33 mouse cellular contexts compared by ENCODE assay signal in the genomic region with DNA sequence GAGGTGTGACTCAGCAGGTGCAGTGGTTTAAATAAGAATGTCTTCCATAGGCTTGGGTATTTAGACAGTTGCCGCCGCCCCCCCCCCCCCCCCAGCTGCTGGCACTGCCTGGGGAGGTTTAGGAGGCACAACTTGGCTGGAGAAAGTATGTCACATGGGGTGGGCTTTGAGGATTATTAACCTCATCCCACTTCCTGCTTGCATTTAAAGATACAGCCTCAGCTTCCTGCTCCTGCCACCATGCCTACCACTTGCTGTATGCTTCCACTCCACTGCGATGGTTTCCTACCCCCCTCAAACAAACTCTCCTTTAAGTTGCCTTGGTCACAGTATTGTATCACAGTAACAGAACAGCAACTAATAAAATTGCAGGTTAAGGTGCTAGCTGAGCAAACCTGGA. TPM values are rescaled to one million over a fixed set of nuclear protein-coding genes. Genes with fewer than 3 reads are reported as not detected.
DNase-seq lines count a peak whose midpoint lies in the region; ATAC-seq and TF ChIP-seq lines count a peak whose summit lies in the region.
"Had no signal": no experiment of that assay in that cellular context is flagged by ENCODE, and none has a peak within 500 bp of the region (broad histone marks: within the 10 kb centered on the region; RNA-seq: fewer than 3 reads in every experiment).

No protein-coding gene starts in this region.

- no peak overlapping the region for H3K27ac ChIP-seq in heart, embryonic 16.5 days (ENCODE audit: low read length)
- H3K27ac ChIP-seq in heart, embryonic 12.5 days (ENCODE audit: poor library complexity, severe bottlenecking), result no peak overlapping the region
- H3K27ac ChIP-seq in cortical plate, adult 2 months (ENCODE audit: insufficient read depth, low read length), result peak overlapping the region; percentile 21; the same call in 1 of the 2 replicates
- peak overlapping the region; percentile 73 for H3K27ac ChIP-seq in limb, embryonic 15.5 days
- H3K27ac ChIP-seq in intestine, embryonic 16.5 days (ENCODE audit: low read length), result no peak overlapping the region
- H3K27ac ChIP-seq: embryonic facial prominence, embryonic 10.5 days; forebrain, embryonic 12.5 days; forebrain, embryonic 15.5 days; heart, adult 2 months; heart, embryonic 10.5 days; hindbrain, embryonic 14.5 days; hindbrain, postnatal 0 days had no signal

- no peak for TF ChIP-seq POLR2A in cortical plate, adult 2 months (IDR thresholded peaks at IDR 0.05; ENCODE audit: extremely low read depth, insufficient read depth, low read length)

- H3K9ac ChIP-seq in heart, embryonic 16.5 days (ENCODE audit: low read length), result no peak overlapping the region
- H3K9ac ChIP-seq in heart, embryonic 12.5 days, result no peak overlapping the region
- H3K9ac ChIP-seq in limb, embryonic 15.5 days, result no peak overlapping the region
- no peak overlapping the region for H3K9ac ChIP-seq in intestine, embryonic 16.5 days (ENCODE audit: low read depth, low read length)
- H3K9ac ChIP-seq: embryonic facial prominence, embryonic 13.5 days; forebrain, embryonic 12.5 days; forebrain, embryonic 15.5 days; hindbrain, embryonic 14.5 days had no signal

- no peaks in the 10 kb centered on the region for H3K27me3 ChIP-seq in heart, embryonic 16.5 days (ENCODE audit: control insufficient read depth, insufficient read depth, low read length)
- no peaks in the 10 kb centered on the region for H3K27me3 ChIP-seq in heart, embryonic 12.5 days (replicated peaks)
- peaks cover 1% of the 10 kb centered on the region for H3K27me3 ChIP-seq in megakaryocyte, embryonic 14.5 days (replicated peaks)
- H3K27me3 ChIP-seq in limb, embryonic 15.5 days, result no peaks in the 10 kb centered on the region
- H3K27me3 ChIP-seq in intestine, embryonic 16.5 days (replicated peaks; ENCODE audit: control insufficient read depth, insufficient read depth, low read length), result no peaks in the 10 kb centered on the region
- H3K27me3 ChIP-seq: CH12.LX; embryonic facial prominence, embryonic 13.5 days; forebrain, embryonic 12.5 days; forebrain, embryonic 15.5 days; Patski had no signal

- DNase-seq in lung, postnatal 4 days, result no peak
- DNase-seq: adrenal gland, adult 2 months; adrenal gland, postnatal 14 days; B cell, adult 2 months; cerebellum, adult 11 months; cerebellum, adult 8-10 months; cerebellum, postnatal 10 days; cerebellum, postnatal 36 days; gastrocnemius, postnatal 25 days; heart, adult 2 months; heart, postnatal 10 days; heart, postnatal 36 days had no signal

- H3K4me2 ChIP-seq in heart, embryonic 16.5 days (ENCODE audit: low read depth, low read length), result no peak overlapping the region
- no peak overlapping the region for H3K4me2 ChIP-seq in heart, embryonic 12.5 days
- no peak overlapping the region for H3K4me2 ChIP-seq in limb, embryonic 15.5 days
- no peak overlapping the region for H3K4me2 ChIP-seq in intestine, embryonic 16.5 days (ENCODE audit: low read depth, low read length)
- H3K4me2 ChIP-seq: embryonic facial prominence, embryonic 13.5 days; forebrain, embryonic 12.5 days; forebrain, embryonic 15.5 days; hindbrain, embryonic 14.5 days had no signal

- no peak for TF ChIP-seq CTCF in cortical plate, adult 2 months (IDR thresholded peaks at IDR 0.05; ENCODE audit: extremely low read depth, insufficient read depth, low read length)

- ATAC-seq in heart, embryonic 16.5 days (replicated peaks; ENCODE audit: extremely low read depth, insufficient read depth, low FRiP score), result peak; percentile 49
- ATAC-seq in heart, embryonic 12.5 days (ENCODE audit: insufficient number of reproducible peaks, low FRiP score), result no peak
- ATAC-seq in megakaryocyte, adult 5-6 weeks (ENCODE audit: poor library complexity, severe bottlenecking), result no peak
- ATAC-seq in limb, embryonic 15.5 days (ENCODE audit: insufficient number of reproducible peaks, low FRiP score, low TSS enrichment, low read depth), result no peak
- ATAC-seq in intestine, embryonic 16.5 days, result no peak
- ATAC-seq: forebrain, embryonic 15.5 days; hindbrain, postnatal 0 days; inflammation-experienced regulatory T-cells, adult 6 months; Patski had no signal

- H3K36me3 ChIP-seq in heart, embryonic 16.5 days (ENCODE audit: control insufficient read depth, insufficient read depth), result peaks cover 24% of the 10 kb centered on the region
- H3K36me3 ChIP-seq in heart, embryonic 12.5 days, result peaks cover 36% of the 10 kb centered on the region
- peaks cover 37% of the 10 kb centered on the region for H3K36me3 ChIP-seq in megakaryocyte, embryonic 14.5 days (replicated peaks; ENCODE audit: low read length)
- H3K36me3 ChIP-seq in limb, embryonic 15.5 days, result peaks cover 32% of the 10 kb centered on the region
- H3K36me3 ChIP-seq in intestine, embryonic 16.5 days (ENCODE audit: control insufficient read depth, insufficient read depth, low read length), result peaks cover 10% of the 10 kb centered on the region; the same call in 1 of the 2 replicates

- H3K4me3 ChIP-seq in heart, embryonic 16.5 days (ENCODE audit: low read length), result no peak overlapping the region
- H3K4me3 ChIP-seq in heart, embryonic 12.5 days, result no peak overlapping the region
- H3K4me3 ChIP-seq in megakaryocyte, embryonic 14.5 days (replicated peaks), result peak overlapping the region; percentile 46
- H3K4me3 ChIP-seq in cortical plate, adult 2 months (ENCODE audit: insufficient read depth, low read length), result no peak overlapping the region
- H3K4me3 ChIP-seq in limb, embryonic 15.5 days, result no peak overlapping the region
- H3K4me3 ChIP-seq in intestine, embryonic 16.5 days (ENCODE audit: low read length), result no peak overlapping the region
- H3K4me3 ChIP-seq: embryonic facial prominence, embryonic 10.5 days; embryonic facial prominence, embryonic 13.5 days; erythroblast, embryonic 14.5 days; forebrain, embryonic 12.5 days; forebrain, embryonic 15.5 days; heart, adult 2 months; heart, embryonic 10.5 days had no signal

- H3K9me3 ChIP-seq in heart, embryonic 16.5 days (replicated peaks; ENCODE audit: control insufficient read depth, low read length), result no peaks in the 10 kb centered on the region
- no peaks in the 10 kb centered on the region for H3K9me3 ChIP-seq in heart, embryonic 12.5 days (replicated peaks)
- peaks cover 3% of the 10 kb centered on the region; the same call in 1 of the 2 replicates for H3K9me3 ChIP-seq in megakaryocyte, embryonic 14.5 days
- no peaks in the 10 kb centered on the region for H3K9me3 ChIP-seq in limb, embryonic 15.5 days
- H3K9me3 ChIP-seq in intestine, embryonic 16.5 days (ENCODE audit: control insufficient read depth, low read length), result no peaks in the 10 kb centered on the region
- H3K9me3 ChIP-seq: embryonic facial prominence, embryonic 10.5 days; embryonic facial prominence, embryonic 13.5 days; forebrain, embryonic 12.5 days; forebrain, embryonic 15.5 days; G1E; heart, embryonic 10.5 days had no signal

- WGBS in heart, embryonic 16.5 days, result 50% methylated on average over 3 of the region's 3 CpGs
- WGBS in heart, embryonic 12.5 days, result 33% methylated on average over 2 of the region's 3 CpGs
- 39% methylated on average over 3 of the region's 3 CpGs for WGBS in limb, embryonic 15.5 days
- WGBS in intestine, embryonic 16.5 days, result 51% methylated on average over 3 of the region's 3 CpGs

- H3K4me1 ChIP-seq in heart, embryonic 16.5 days (ENCODE audit: control insufficient read depth, insufficient read depth, low read length), result no peaks in the 10 kb centered on the region
- no peaks in the 10 kb centered on the region for H3K4me1 ChIP-seq in heart, embryonic 12.5 days (replicated peaks)
- peaks cover 32% of the 10 kb centered on the region for H3K4me1 ChIP-seq in megakaryocyte, embryonic 14.5 days
- H3K4me1 ChIP-seq in cortical plate, adult 2 months (ENCODE audit: control insufficient read depth, insufficient read depth, low read length), result no peaks in the 10 kb centered on the region
- H3K4me1 ChIP-seq in limb, embryonic 15.5 days, result peaks cover 22% of the 10 kb centered on the region
- no peaks in the 10 kb centered on the region for H3K4me1 ChIP-seq in intestine, embryonic 16.5 days (ENCODE audit: control insufficient read depth, insufficient read depth, low read length)
- H3K4me1 ChIP-seq: forebrain, embryonic 12.5 days; forebrain, embryonic 15.5 days; heart, embryonic 10.5 days had no signal

RNA-seq across cellular contexts. Expression of a gene that starts 21.6 kb away (rescaled TPM):
- polyA plus RNA-seq in heart, embryonic 16.5 days (2015; fragmentation: Nextera tagmentation; extraction: Ambion mirVana), result 13.9 and 14.5 TPM in 2 replicates
- polyA plus RNA-seq in heart, embryonic 12.5 days (2016; fragmentation: Nextera tagmentation; extraction: Ambion mirVana), result 19.5 and 19.8 TPM in 2 replicates
- 18.8 and 29.4 TPM in 2 replicates for polyA plus RNA-seq in megakaryocyte, embryonic 14.5 days (2012; ENCODE audit: insufficient read depth, low replicate concordance)
- total RNA-seq in megakaryocyte, adult 5-6 weeks (2015), result 14.6 and 19.0 TPM in 2 replicates
- 67.4 and 75.9 TPM in 2 replicates for total RNA-seq in megakaryocyte, adult 5-6 weeks (2017)
- 17.4 TPM in 2 replicates for polyA plus RNA-seq in cortical plate, adult 2 months (2012; rRNA removed)
- 22.4 TPM in 2 replicates for polyA plus RNA-seq in limb, embryonic 15.5 days (2015; fragmentation: Nextera tagmentation; extraction: Ambion mirVana)
- polyA plus RNA-seq in intestine, embryonic 16.5 days (2015; fragmentation: Nextera tagmentation; extraction: Ambion mirVana), result 19.9 and 21.2 TPM in 2 replicates

RNA-seq across cellular contexts. Expression of a gene that starts 21.6 kb away (rescaled TPM):
- polyA plus RNA-seq in heart, embryonic 16.5 days (2015; fragmentation: Nextera tagmentation; extraction: Ambion mirVana), result 17.4 and 19.0 TPM in 2 replicates
- polyA plus RNA-seq in heart, embryonic 12.5 days (2016; fragmentation: Nextera tagmentation; extraction: Ambion mirVana), result 16.2 and 17.2 TPM in 2 replicates
- 2.1 and 10.7 TPM in 2 replicates for polyA plus RNA-seq in megakaryocyte, embryonic 14.5 days (2012; ENCODE audit: insufficient read depth, low replicate concordance)
- total RNA-seq in megakaryocyte, adult 5-6 weeks (2015), result 6.2 and 7.9 TPM in 2 replicates
- 18.2 and 19.0 TPM in 2 replicates for total RNA-seq in megakaryocyte, adult 5-6 weeks (2017)
- 12.1 TPM in 2 replicates for polyA plus RNA-seq in cortical plate, adult 2 months (2012; rRNA removed)
- polyA plus RNA-seq in limb, embryonic 15.5 days (2015; fragmentation: Nextera tagmentation; extraction: Ambion mirVana), result 22.0 and 23.8 TPM in 2 replicates
- polyA plus RNA-seq in intestine, embryonic 16.5 days (2015; fragmentation: Nextera tagmentation; extraction: Ambion mirVana), result 21.4 and 22.4 TPM in 2 replicates

RNA-seq across cellular contexts. Expression of a gene that starts 34.9 kb away (rescaled TPM):
- polyA plus RNA-seq in heart, embryonic 16.5 days (2015; fragmentation: Nextera tagmentation; extraction: Ambion mirVana), result 4.8 and 8.1 TPM in 2 replicates
- 0.33 TPM in 1 of 2 replicates, not detected in the other for polyA plus RNA-seq in heart, embryonic 12.5 days (2016; fragmentation: Nextera tagmentation; extraction: Ambion mirVana)
- 1.6 and 26.3 TPM in 2 replicates for polyA plus RNA-seq in megakaryocyte, embryonic 14.5 days (2012; ENCODE audit: insufficient read depth, low replicate concordance)
- total RNA-seq in megakaryocyte, adult 5-6 weeks (2015), result 423 and 468 TPM in 2 replicates
- total RNA-seq in megakaryocyte, adult 5-6 weeks (2017), result 646 and 667 TPM in 2 replicates
- polyA plus RNA-seq in cortical plate, adult 2 months (2012; rRNA removed), result 0.23 and 0.31 TPM in 2 replicates
- polyA plus RNA-seq in limb, embryonic 15.5 days (2015; fragmentation: Nextera tagmentation; extraction: Ambion mirVana), result 4.0 and 4.6 TPM in 2 replicates
- polyA plus RNA-seq in intestine, embryonic 16.5 days (2015; fragmentation: Nextera tagmentation; extraction: Ambion mirVana), result 1.9 and 2.8 TPM in 2 replicates
- total RNA-seq: CH12.LX; G1E; hindbrain, postnatal 0 days had no signal
- polyA plus RNA-seq: forebrain, embryonic 12.5 days had no signal

RNA-seq across cellular contexts. Expression of a gene that starts 50.2 kb away (rescaled TPM):
- 0.05 and 0.11 TPM in 2 replicates for polyA plus RNA-seq in heart, embryonic 16.5 days (2015; fragmentation: Nextera tagmentation; extraction: Ambion mirVana)
- polyA plus RNA-seq in heart, embryonic 12.5 days (2016; fragmentation: Nextera tagmentation; extraction: Ambion mirVana), result 0.23 TPM in 1 of 2 replicates, not detected in the other
- not detected in 2 replicates for polyA plus RNA-seq in megakaryocyte, embryonic 14.5 days (2012; ENCODE audit: insufficient read depth, low replicate concordance)
- total RNA-seq in megakaryocyte, adult 5-6 weeks (2015), result not detected in 2 replicates
- not detected in 2 replicates for total RNA-seq in megakaryocyte, adult 5-6 weeks (2017)
- 0.13 and 0.26 TPM in 2 replicates for polyA plus RNA-seq in cortical plate, adult 2 months (2012; rRNA removed)
- 0.12 and 0.27 TPM in 2 replicates for polyA plus RNA-seq in limb, embryonic 15.5 days (2015; fragmentation: Nextera tagmentation; extraction: Ambion mirVana)
- polyA plus RNA-seq in intestine, embryonic 16.5 days (2015; fragmentation: Nextera tagmentation; extraction: Ambion mirVana), result not detected in 2 replicates
- total RNA-seq: adrenal gland, adult 2 months; adrenal gland, postnatal 14 days; adrenal gland, postnatal 4 days; CH12.LX; gastrocnemius, adult 8-10 months; gastrocnemius, postnatal 25 days; heart, adult 2 months; heart, postnatal 10 days; heart, postnatal 36 days had no signal
- polyA plus RNA-seq: adrenal gland, adult 2 months; erythroblast, embryonic 14.5 days; G1E; heart, adult 2 months; inflammation-experienced regulatory T-cells, adult 6 months; Patski had no signal

Comparison
In these comparisons a context has a peak if more than half of its experiments do, and no peak if none do; other contexts are left out.
1. H3K27ac ChIP-seq: peak in cortical plate, adult 2 months (single experiment) and limb, embryonic 15.5 days (single experiment); none in heart, embryonic 16.5 days (single experiment), heart, embryonic 12.5 days (single experiment) and intestine, embryonic 16.5 days (single experiment).